Mouse (Mus musculus) embryonic fibroblast, embryonic 13.5 days (primary cell): ENCODE results near the gene Frmd4a.

Experiments
- CTCF ChIP-seq: IDR thresholded peaks from 2 replicates; pipeline ENCODE4 v1.5.1; 2011; ENCODE audit warnings: mild to moderate bottlenecking, control low read depth, low read length, moderate library complexity, borderline replicate concordance; ENCODE audit not compliant: insufficient read depth
- POLR2A ChIP-seq: IDR thresholded peaks from 2 replicates; pipeline ENCODE4 v1.6.1; 2011; ENCODE audit warnings: low read depth, mild to moderate bottlenecking, control low read depth, low read length, moderate library complexity

DNA sequence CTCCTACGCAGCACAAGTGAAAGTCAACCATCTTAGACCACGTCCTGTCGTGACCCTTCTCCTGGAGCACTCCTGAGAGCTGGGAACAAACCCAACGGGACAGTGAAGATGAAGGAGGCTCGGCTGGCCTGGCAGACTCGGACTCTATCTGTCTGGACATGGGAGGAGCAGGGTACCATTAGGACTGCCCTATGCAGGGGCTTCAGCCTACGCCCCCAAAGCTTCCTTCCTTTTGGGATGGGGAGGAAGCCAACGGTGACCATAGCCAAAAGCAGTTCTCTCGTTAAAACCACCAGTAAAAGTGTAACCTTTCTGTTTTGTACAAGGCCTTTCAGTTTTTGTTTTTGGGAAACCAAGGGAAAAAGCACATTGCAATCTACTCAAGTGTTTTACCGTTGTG is 594.2 kb downstream of the Frmd4a start:
- TF ChIP-seq CTCF (no peak), POLR2A (no peak)
